Mouse (Mus musculus): ENCODE measurements around the gene Morn1.

GRCm38 (mm10) chr4:155162433-155163319 is 76.3 kb downstream of the Morn1 start:
- TF ChIP-seq CTCF (IDR thresholded peaks at IDR 0.05) = no peak
- TF ChIP-seq EP300 (IDR thresholded peaks at IDR 0.05) = no peak; the same call in 1 of the 2 replicates

All from lung, postnatal 0 days (tissue).